Mouse (Mus musculus) stomach, embryonic 14.5 days (tissue): Measurements from ENCODE around the gene Stx1a. TPM values are rescaled to one million over a fixed set of nuclear protein-coding genes. Genes with fewer than 3 reads are reported as not detected.

Experiments used
- ATAC-seq: fragments of 200-750 bp; cut with Nextera tagmentation; 2 replicates; pipeline ENCODE4 v1.8.0; 2017; ENCODE audit warnings: low read depth, moderate TSS enrichment; ENCODE audit not compliant: insufficient number of reproducible peaks, insufficient read depth, low FRiP score
- H3K27ac ChIP-seq: fragments of 300-500 bp; sonication (generic); 2 replicates; pipeline ENCODE4 v1.5.1; 2014; ENCODE audit warnings: mild to moderate bottlenecking, low read length, moderate library complexity, mixed read lengths
- H3K27me3 ChIP-seq: fragments of 300-500 bp; sonication (generic); 2 replicates; pipeline ENCODE4 v1.6.1; 2014; ENCODE audit warnings: low read length, control low read depth, mixed read lengths; ENCODE audit not compliant: control insufficient read depth, insufficient read depth
- H3K36me3 ChIP-seq: fragments of 300-500 bp; sonication (generic); 2 replicates; pipeline ENCODE4 v1.6.1; 2014; ENCODE audit warnings: mild to moderate bottlenecking, control low read depth, low read length, moderate library complexity, mixed read lengths; ENCODE audit not compliant: control insufficient read depth, insufficient read depth
- H3K4me1 ChIP-seq: fragments of 300-500 bp; sonication (generic); 2 replicates; pipeline ENCODE4 v1.6.1; 2014; ENCODE audit warnings: low read length, control low read depth, mixed read lengths; ENCODE audit not compliant: control insufficient read depth, insufficient read depth
- H3K4me2 ChIP-seq: fragments of 300-500 bp; sonication (generic); replicated peaks from 2 replicates; pipeline ENCODE4 v1.6.1; 2014; ENCODE audit warnings: low read depth, low read length, control low read depth
- H3K4me3 ChIP-seq: fragments of 300-500 bp; sonication (generic); 2 replicates; pipeline ENCODE4 v1.5.1; 2014; ENCODE audit warnings: low read depth, low read length, control low read depth
- H3K9ac ChIP-seq: fragments of 300-500 bp; sonication (generic); replicated peaks from 2 replicates; pipeline ENCODE4 v1.6.1; 2014; ENCODE audit warnings: low read depth, mild to moderate bottlenecking, control low read depth, low read length, moderate library complexity, mixed read lengths
- H3K9me3 ChIP-seq: fragments of 300-500 bp; sonication (generic); 2 replicates; pipeline ENCODE4 v1.6.1; 2016; ENCODE audit warnings: low read depth, low read length, control low read depth; ENCODE audit not compliant: control insufficient read depth
- WGBS: fragments of 180-500 bp; shearing (Covaris S2); extraction: QIAGEN DNeasy Blood & Tissue Kit; methylation state at CpG from one replicate; pipeline ENCODE4 v1.1.7; 2014; 5-methylcytosine and 5-hydroxymethylcytosine counted together
- polyA plus RNA-seq: library from polyadenylated mRNA; unstranded; fragments of >200 nt; fragmentation: Nextera tagmentation; extraction: Ambion mirVana; gene quantifications from 2 replicates; pipeline ENCODE4 v1.2.1, GENCODE M21; 2014

The Stx1a gene
- polyA plus RNA-seq, 1 experiment from 2014 or later: 17.7 TPM

GRCm38 (mm10) chr5:135076368-135076767 lies 53.1 kb downstream of the Stx1a start:
- Histone ChIP-seq H3K27me3 (no peaks in the 10 kb centered on the region), H3K4me1 (peaks cover 13% of the 10 kb centered on the region), H3K4me2 (peak overlapping the region; percentile 68), H3K9ac (no peak overlapping the region), H3K9me3 (no peaks in the 10 kb centered on the region), H3K27ac (no peak overlapping the region), H3K4me3 (peak overlapping the region; percentile 90; the same call in 1 of the 2 replicates), H3K36me3 (peaks cover 10% of the 10 kb centered on the region; the same call in 1 of the 2 replicates)
- 83% methylated on average over 14 of the region's 14 CpGs for WGBS
- no peak for ATAC-seq

- H3K36me3 ChIP-seq: peaks cover 10% of the 10 kb centered on the region; the same call in 1 of the 2 replicates
- H3K9ac ChIP-seq: peak overlapping the region; percentile 87
- peak; percentile 51; the same call in 1 of the 2 replicates for ATAC-seq
- peak overlapping the region; percentile 90 for H3K4me3 ChIP-seq
- H3K4me1 ChIP-seq: peaks cover 13% of the 10 kb centered on the region
- peak overlapping the region; percentile 64; the same call in 1 of the 2 replicates for H3K27ac ChIP-seq
- 16% methylated on average over 14 of the region's 14 CpGs for WGBS
- H3K4me2 ChIP-seq: peak overlapping the region; percentile 68
- H3K27me3 ChIP-seq: no peaks in the 10 kb centered on the region
- H3K9me3 ChIP-seq: no peaks in the 10 kb centered on the region
Measured at GRCm38 (mm10) chr5:135076931-135077505, 53.7 kb downstream of the Stx1a start.

- Histone ChIP-seq H3K9ac (peak within 1 kb of the TSS; percentile 87), H3K27ac (peak within 1 kb of the TSS; percentile 64), H3K9me3 (no peaks in the 10 kb centered on the region), H3K4me2 (peak within 1 kb of the TSS; percentile 68), H3K4me3 (peak within 1 kb of the TSS; percentile 90), H3K27me3 (no peaks in the 10 kb centered on the region), H3K4me1 (peaks cover 13% of the 10 kb centered on the region), H3K36me3 (peaks cover 4% of the 10 kb centered on the region; the same call in 1 of the 2 replicates)
- peak; percentile 76 for ATAC-seq
- under 1% methylated on average over 77 of the region's 83 CpGs for WGBS
Measured at GRCm38 (mm10) chr5:135077564-135078481, 54.5 kb downstream of the Stx1a start, which contains the start of gene Vps37d. Gene Vps37d, minus strand, starts transcription at chr5:135078266.

GRCm38 (mm10) chr5:135078482-135078810 lies 55.2 kb downstream of the Stx1a start:
- Histone ChIP-seq H3K27ac (no peak overlapping the region), H3K9ac (0 out of 2 replicates have a peak overlapping the region, but pooled peaks have one; percentile 87), H3K36me3 (peaks cover 4% of the 10 kb centered on the region; the same call in 1 of the 2 replicates), H3K4me1 (peaks cover 11% of the 10 kb centered on the region), H3K4me3 (peak overlapping the region; percentile 90), H3K9me3 (no peaks in the 10 kb centered on the region), H3K27me3 (no peaks in the 10 kb centered on the region), H3K4me2 (peak overlapping the region; percentile 68)
- ATAC-seq: no peak; the same call in 1 of the 2 replicates
- WGBS: under 1% methylated on average over 11 of the region's 11 CpGs

- no peak for ATAC-seq
- WGBS: 89% methylated on average over 2 of the region's 2 CpGs
- H3K9me3 ChIP-seq: no peaks in the 10 kb centered on the region
- no peaks in the 10 kb centered on the region for H3K27me3 ChIP-seq
- no peak overlapping the region for H3K4me3 ChIP-seq
- no peak overlapping the region for H3K27ac ChIP-seq
- H3K36me3 ChIP-seq: peaks cover 3% of the 10 kb centered on the region; the same call in 1 of the 2 replicates
- H3K4me2 ChIP-seq: no peak overlapping the region
- no peak overlapping the region for H3K9ac ChIP-seq
- 0 out of 2 replicates have a peak, but pooled peaks cover 7% of the 10 kb centered on the region for H3K4me1 ChIP-seq
Measured at GRCm38 (mm10) chr5:135079578-135079977, 56.3 kb downstream of the Stx1a start.

GRCm38 (mm10) chr5:135080539-135080938 lies 57.3 kb downstream of the Stx1a start:
- 86% methylated on average over 5 of the region's 5 CpGs for WGBS
- ATAC-seq: no peak
- H3K9ac ChIP-seq: no peak overlapping the region

GRCm38 (mm10) chr5:135086871-135087270 lies 63.6 kb downstream of the Stx1a start:
- Histone ChIP-seq H3K27ac (no peak overlapping the region), H3K36me3 (no peaks in the 10 kb centered on the region), H3K27me3 (peaks cover 22% of the 10 kb centered on the region), H3K9me3 (no peaks in the 10 kb centered on the region), H3K4me3 (no peak overlapping the region), H3K4me1 (0 out of 2 replicates have a peak, but pooled peaks cover 4% of the 10 kb centered on the region), H3K4me2 (no peak overlapping the region), H3K9ac (no peak overlapping the region)
- ATAC-seq: no peak
- 59% methylated on average over 4 of the region's 4 CpGs for WGBS

More at GRCm38 (mm10) chr5:135080539-135080938, 57.3 kb downstream of the Stx1a start:
- H3K36me3 ChIP-seq: no peaks in the 10 kb centered on the region
- H3K9me3 ChIP-seq: no peaks in the 10 kb centered on the region
- 0 out of 2 replicates have a peak, but pooled peaks cover 7% of the 10 kb centered on the region for H3K4me1 ChIP-seq
- no peak overlapping the region for H3K4me2 ChIP-seq
- no peak overlapping the region for H3K27ac ChIP-seq
- no peak overlapping the region for H3K4me3 ChIP-seq
- H3K27me3 ChIP-seq: no peaks in the 10 kb centered on the region

GRCm38 (mm10) chr5:135089653-135090052 lies 66.4 kb downstream of the Stx1a start, which contains the start of gene Mlxipl:
Gene Mlxipl, plus strand, starts transcription at chr5:135089890.
- no peak for ATAC-seq
- no peak within 1 kb of the TSS for H3K27ac ChIP-seq
- WGBS: 3% methylated on average over 37 of the region's 39 CpGs
- H3K4me3 ChIP-seq: peak within 1 kb of the TSS; percentile 17; the same call in 1 of the 2 replicates
- 0 out of 2 replicates have a peak, but pooled peaks cover 4% of the 10 kb centered on the region for H3K4me1 ChIP-seq
- H3K9me3 ChIP-seq: no peaks in the 10 kb centered on the region
- peak within 1 kb of the TSS; percentile 22; the same call in 1 of the 2 replicates for H3K4me2 ChIP-seq
- peaks cover 22% of the 10 kb centered on the region for H3K27me3 ChIP-seq
- no peaks in the 10 kb centered on the region for H3K36me3 ChIP-seq
- no peak within 1 kb of the TSS for H3K9ac ChIP-seq
